Mouse (Mus musculus) small intestine, adult 2 months (tissue): ENCODE measurements around the gene Stk17b. TPM values are rescaled to one million over a fixed set of nuclear protein-coding genes. Genes with fewer than 3 reads are reported as not detected.

Experiments
- H3K27ac ChIP-seq: fragments of 200-500 bp; 2 replicates; pipeline ENCODE4 v1.5.1; 2012; ENCODE audit warnings: low read depth, low read length, control low read depth, inconsistent platforms; ENCODE audit not compliant: insufficient read depth
- H3K27me3 ChIP-seq: fragments of 200-500 bp; 2 replicates; pipeline ENCODE4 v1.6.1; 2012; ENCODE audit warnings: mild to moderate bottlenecking, moderate library complexity, low read length, inconsistent platforms; ENCODE audit not compliant: control insufficient read depth, insufficient read depth
- H3K36me3 ChIP-seq: fragments of 200-500 bp; 2 replicates; pipeline ENCODE4 v1.6.1; 2012; ENCODE audit warnings: mild to moderate bottlenecking, low read length, control low read depth, inconsistent platforms; ENCODE audit not compliant: control insufficient read depth, insufficient read depth
- H3K4me1 ChIP-seq: fragments of 200-500 bp; 2 replicates; pipeline ENCODE4 v1.6.1; 2012; ENCODE audit warnings: low read length, inconsistent platforms, mixed read lengths; ENCODE audit not compliant: control insufficient read depth, insufficient read depth, insufficient read length
- H3K4me3 ChIP-seq: fragments of 200-500 bp; 2 replicates; pipeline ENCODE4 v1.5.1; 2012; ENCODE audit warnings: low read depth, mild to moderate bottlenecking, control low read depth, inconsistent platforms, low read length, moderate library complexity
- CTCF ChIP-seq: fragments of 200-500 bp; IDR thresholded peaks from 2 replicates; pipeline ENCODE4 v1.5.1; 2012; ENCODE audit warnings: low read depth, mild to moderate bottlenecking, control low read depth, inconsistent platforms, low read length, moderate library complexity, mixed read lengths; ENCODE audit not compliant: insufficient replicate concordance, insufficient read length; ENCODE audit errors: extremely low read depth
- POLR2A ChIP-seq: fragments of 200-500 bp; IDR thresholded peaks from 2 replicates; pipeline ENCODE4 v1.6.1; 2012; ENCODE audit warnings: low read depth, mild to moderate bottlenecking, control low read depth, inconsistent platforms, low read length, moderate library complexity
- WGBS: fragments of 180-500 bp; shearing (Covaris S2); methylation state at CpG from one replicate; pipeline ENCODE4 v1.1.7; 2018; 5-methylcytosine and 5-hydroxymethylcytosine counted together
- polyA plus RNA-seq: library from polyadenylated mRNA; depleted of rRNA; stranded (reverse); fragments of >200 nt; gene quantifications from 2 replicates; pipeline ENCODE4 v1.2.3, GENCODE M21; 2012

The Stk17b gene
- polyA plus RNA-seq, 1 experiment = 11.0 TPM

DNA sequence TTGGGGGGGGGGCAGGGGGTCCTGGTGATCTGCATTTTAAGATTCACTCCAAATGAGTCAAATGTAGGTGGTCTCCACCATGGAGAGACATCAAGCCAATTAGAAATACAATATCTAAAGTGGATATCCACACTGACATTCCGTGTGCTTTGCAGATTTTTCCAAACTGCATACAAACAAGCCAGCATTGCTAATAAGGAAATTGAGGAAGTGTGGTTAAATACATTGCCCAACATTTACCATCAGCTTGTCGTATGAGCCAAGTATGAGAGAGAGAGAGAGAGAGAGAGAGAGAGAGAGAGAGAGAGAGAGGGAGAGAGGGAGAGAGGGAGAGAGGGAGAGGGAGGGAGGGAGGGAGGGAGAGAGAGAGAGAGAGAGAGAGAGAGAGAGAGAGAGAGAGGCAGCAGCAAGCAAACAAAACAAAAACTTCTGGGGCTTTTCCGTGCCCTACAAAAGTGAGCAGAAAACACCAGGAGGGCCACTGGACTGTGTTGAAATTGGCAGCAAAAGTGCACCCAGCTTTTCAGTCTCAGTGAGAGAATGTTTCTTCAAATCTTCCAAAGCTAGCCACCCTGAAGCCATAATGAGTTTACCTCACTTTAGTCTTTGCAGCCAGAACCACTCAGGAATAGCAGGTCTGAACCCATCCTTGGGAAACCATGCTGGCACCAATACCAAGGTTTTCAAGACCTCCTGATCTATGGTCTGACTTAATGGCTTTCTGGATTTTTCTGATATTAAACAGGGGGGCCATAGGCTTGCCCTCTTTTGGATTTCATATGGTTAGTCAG, 33.2 kb upstream of the Stk17b start:
- Histone ChIP-seq H3K36me3 (no peaks in the 10 kb centered on the region), H3K4me1 (peaks cover 15% of the 10 kb centered on the region; the same call in 1 of the 2 replicates), H3K27ac (no peak overlapping the region), H3K27me3 (no peaks in the 10 kb centered on the region), H3K4me3 (no peak overlapping the region)
- 26% methylated on average over 3 of the region's 3 CpGs for WGBS
- TF ChIP-seq POLR2A = no peak
- no peak for TF ChIP-seq CTCF

DNA sequence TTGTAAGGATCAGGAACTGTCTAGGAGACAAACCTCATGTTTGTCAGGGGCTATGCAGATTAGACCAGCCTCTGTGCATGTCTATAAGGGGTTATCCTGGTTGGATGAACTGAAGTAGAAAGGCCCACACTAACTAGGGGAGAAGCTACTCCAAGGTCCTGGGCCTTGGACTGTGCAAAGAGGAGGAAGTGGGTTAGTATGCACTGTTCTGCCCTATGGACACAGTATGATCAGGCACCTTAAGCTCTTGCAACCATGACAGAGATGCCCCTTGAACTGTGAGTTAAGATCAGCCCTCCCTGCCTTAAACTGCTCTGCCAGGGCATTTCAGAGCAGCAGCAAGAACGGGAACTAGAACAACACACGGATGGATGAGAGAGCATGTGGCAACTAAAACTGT, 31.3 kb upstream of the Stk17b start:
- H3K27me3 ChIP-seq = no peaks in the 10 kb centered on the region
- H3K36me3 ChIP-seq = no peaks in the 10 kb centered on the region
- TF ChIP-seq CTCF (no peak), POLR2A (no peak)
- WGBS = 25% methylated on average over 2 of the region's 2 CpGs
- H3K4me3 ChIP-seq = no peak overlapping the region
- H3K27ac ChIP-seq = peak overlapping the region; percentile 36
- H3K4me1 ChIP-seq = peaks cover 10% of the 10 kb centered on the region; the same call in 1 of the 2 replicates

DNA sequence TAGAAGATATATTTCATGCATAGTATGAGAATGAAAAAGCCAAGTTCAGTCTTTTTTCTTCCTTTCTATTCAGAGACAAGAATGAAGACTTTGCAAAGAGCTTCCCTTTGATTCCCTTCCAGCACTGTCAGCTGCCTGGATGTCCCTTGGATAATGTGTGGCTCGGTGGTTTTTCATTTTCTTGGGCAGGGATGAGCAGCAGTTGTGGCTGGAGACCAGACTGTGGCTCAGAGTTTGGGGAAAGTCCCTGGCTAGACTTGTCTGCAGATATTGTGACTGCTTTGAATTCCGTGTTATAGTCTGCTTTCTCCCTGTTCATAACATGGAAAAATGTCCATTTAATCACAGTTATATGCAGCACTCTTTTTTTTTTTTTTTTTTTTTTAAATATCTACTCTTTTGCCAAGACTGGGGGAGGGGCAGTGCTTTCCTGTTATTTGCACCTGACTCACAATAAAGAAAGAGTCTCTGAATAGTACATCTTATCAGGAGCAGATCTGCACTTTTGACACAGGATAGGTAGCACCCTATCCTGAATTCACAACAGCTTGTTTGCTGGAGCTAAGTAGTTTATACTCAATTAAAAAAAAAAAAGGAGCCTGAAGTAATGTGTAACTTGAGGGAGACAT, 29.2 kb upstream of the Stk17b start:
- H3K4me3 ChIP-seq = no peak overlapping the region
- no peaks in the 10 kb centered on the region for H3K27me3 ChIP-seq
- 38% methylated on average over 2 of the region's 2 CpGs for WGBS
- H3K4me1 ChIP-seq = peaks cover 7% of the 10 kb centered on the region; the same call in 1 of the 2 replicates
- no peaks in the 10 kb centered on the region for H3K36me3 ChIP-seq
- TF ChIP-seq POLR2A = no peak
- no peak for TF ChIP-seq CTCF
- no peak overlapping the region for H3K27ac ChIP-seq

DNA sequence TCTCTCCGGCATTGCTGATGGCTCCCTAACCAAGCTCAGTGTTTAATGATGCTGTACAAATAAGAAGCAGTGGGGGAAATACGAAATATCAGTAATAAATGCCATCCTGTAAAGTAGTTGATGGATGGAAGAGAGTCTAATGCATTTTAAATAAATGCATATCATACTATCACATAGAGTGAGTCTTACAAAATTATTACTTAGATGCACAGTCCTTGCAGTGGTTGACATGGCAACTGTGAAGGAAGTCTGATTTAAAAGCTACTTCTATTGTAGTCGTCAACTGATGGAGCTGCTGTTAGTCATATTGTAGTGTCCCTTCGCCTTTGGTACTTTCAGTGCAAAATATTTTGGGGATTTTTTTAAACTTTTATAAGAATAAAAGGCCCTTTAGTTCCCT, 26.9 kb upstream of the Stk17b start:
- no peak for TF ChIP-seq CTCF
- no peak for TF ChIP-seq POLR2A
- WGBS = 92% methylated on average over 4 of the region's 4 CpGs
- H3K36me3 ChIP-seq = no peaks in the 10 kb centered on the region

DNA sequence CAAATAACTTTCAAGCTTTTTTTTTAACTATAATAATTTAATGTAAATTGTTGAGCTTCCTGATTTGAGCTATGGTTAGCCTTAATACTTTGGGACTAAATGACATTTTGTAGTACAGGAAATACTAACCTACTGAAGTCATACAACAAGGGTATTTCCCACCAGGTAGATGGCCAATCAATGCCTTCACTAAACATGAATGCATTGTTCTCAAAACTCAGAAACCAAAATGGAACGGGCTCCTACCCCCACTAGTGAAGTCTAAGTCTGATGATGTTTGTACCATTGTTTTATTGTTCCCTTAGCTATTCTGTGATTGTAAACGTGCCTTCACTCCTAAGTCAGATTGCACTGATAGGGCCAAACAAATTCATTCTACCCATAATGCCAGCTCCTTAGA, 23.2 kb upstream of the Stk17b start:
- H3K27me3 ChIP-seq = no peaks in the 10 kb centered on the region
- TF ChIP-seq CTCF (no peak), POLR2A (no peak)
- H3K4me1 ChIP-seq = no peaks in the 10 kb centered on the region
- H3K4me3 ChIP-seq = no peak overlapping the region
- 67% methylated on average over 2 of the region's 2 CpGs for WGBS
- no peak overlapping the region for H3K27ac ChIP-seq
- H3K36me3 ChIP-seq = no peaks in the 10 kb centered on the region

More for the DNA sequence above, 26.9 kb upstream of the Stk17b start:
- H3K27me3 ChIP-seq = no peaks in the 10 kb centered on the region
- H3K27ac ChIP-seq = no peak overlapping the region
- H3K4me1 ChIP-seq = peaks cover 7% of the 10 kb centered on the region; the same call in 1 of the 2 replicates
- H3K4me3 ChIP-seq = no peak overlapping the region

DNA sequence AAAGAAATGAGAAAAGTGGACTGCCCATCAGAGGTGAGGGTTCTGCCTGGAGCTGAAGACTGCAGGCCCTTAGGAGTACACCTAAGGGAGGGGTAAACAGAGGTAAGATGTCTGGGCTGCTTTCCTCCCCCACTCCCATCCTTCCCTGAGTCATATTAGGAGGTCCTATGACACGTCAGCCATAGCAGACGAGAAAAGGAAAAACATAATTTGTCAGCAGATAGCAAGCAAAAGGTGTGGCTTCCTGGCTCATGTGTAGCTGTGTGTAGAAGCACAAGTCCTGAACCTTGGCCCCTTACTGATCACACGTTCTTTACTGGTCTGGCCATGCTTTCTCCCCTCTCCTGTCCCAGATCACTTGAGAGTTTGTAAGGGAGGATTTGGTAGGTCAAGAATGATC, 12.8 kb upstream of the Stk17b start:
- peak overlapping the region; percentile 76 for H3K27ac ChIP-seq
- 10% methylated on average over 3 of the region's 3 CpGs for WGBS
- H3K4me3 ChIP-seq = no peak overlapping the region
- H3K4me1 ChIP-seq = peaks cover 17% of the 10 kb centered on the region
- no peaks in the 10 kb centered on the region for H3K27me3 ChIP-seq
- no peaks in the 10 kb centered on the region for H3K36me3 ChIP-seq
- TF ChIP-seq POLR2A (no peak), CTCF (no peak)

DNA sequence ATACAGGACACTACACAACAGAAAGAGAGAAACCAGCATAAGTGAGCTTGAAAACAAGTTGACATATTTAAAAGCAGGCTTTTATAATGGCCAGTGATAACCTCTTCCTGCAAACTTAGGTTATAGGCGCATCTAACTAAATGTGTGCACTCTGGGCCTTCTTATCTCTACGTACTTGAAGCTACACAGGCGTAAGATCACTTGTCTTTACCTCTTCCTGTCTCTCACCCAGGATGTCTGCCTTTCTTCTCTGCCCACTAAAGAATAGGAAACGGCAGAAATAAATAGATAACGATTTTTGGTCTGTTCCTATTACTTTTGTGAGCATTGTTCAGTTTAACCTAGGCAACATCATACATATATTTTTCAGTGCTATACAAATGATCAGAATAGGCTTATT, 12.1 kb upstream of the Stk17b start:
- Histone ChIP-seq H3K4me1 (peaks cover 17% of the 10 kb centered on the region), H3K4me3 (no peak overlapping the region), H3K36me3 (no peaks in the 10 kb centered on the region), H3K27ac (peak overlapping the region; percentile 69), H3K27me3 (no peaks in the 10 kb centered on the region)
- no peak for TF ChIP-seq CTCF
- TF ChIP-seq POLR2A = no peak
- 82% methylated on average over 5 of the region's 5 CpGs for WGBS
